Mouse (Mus musculus) G1E (cell line): ENCODE measurements at regions not wholly inside any gene's neighbourhood (a gene's known extent, or its start where the extent isn't known, plus 50 kb on each side); places are given as distances from the start of the nearest gene placed in this dataset.

ENCODE experiments used
- ATAC-seq: 2 replicates; pipeline ENCODE4 v1.8.0; 2016; ENCODE audit warnings: mild to moderate bottlenecking; ENCODE audit not compliant: insufficient number of reproducible peaks, poor library complexity, low FRiP score, severe bottlenecking; ENCODE audit errors: extremely low read depth
- DNase-seq: peaks from one replicate; pipeline ENCODE4 v3.0.0; 2012; ENCODE audit warnings: low spot score
- H3K27me3 ChIP-seq: 2 replicates; pipeline ENCODE4 v1.6.1; 2012; ENCODE audit warnings: mild to moderate bottlenecking, low read length, inconsistent platforms; ENCODE audit not compliant: insufficient read depth
- H3K36me3 ChIP-seq: replicated peaks from 2 replicates; pipeline ENCODE3; 2012; ENCODE audit warnings: mild to moderate bottlenecking, inconsistent platforms
- H3K4me1 ChIP-seq: 2 replicates; pipeline ENCODE4 v1.6.1; 2012; ENCODE audit warnings: low read depth, low read length, inconsistent platforms, mixed read lengths; ENCODE audit not compliant: insufficient read depth
- H3K4me3 ChIP-seq: 2 replicates; pipeline ENCODE4 v1.5.1; 2012; ENCODE audit warnings: low read depth, mild to moderate bottlenecking, inconsistent platforms, low read length, moderate library complexity, mixed read lengths
- H3K9me3 ChIP-seq: replicated peaks from 2 replicates; pipeline ENCODE4 v1.6.1; 2012; ENCODE audit warnings: inconsistent platforms
- CTCF ChIP-seq: IDR thresholded peaks from 2 replicates; pipeline ENCODE4 v1.5.1; 2012; ENCODE audit warnings: low read depth, low read length, inconsistent platforms, mixed read lengths
- GATA1 ChIP-seq: IDR thresholded peaks from 2 replicates; pipeline ENCODE4 v1.6.1; 2012; ENCODE audit warnings: borderline replicate concordance, low read length, inconsistent platforms, mixed read lengths
- GATA2 ChIP-seq: IDR thresholded peaks from 2 replicates; pipeline ENCODE4 v1.6.1; 2012; ENCODE audit warnings: low read depth, low read length, inconsistent platforms, borderline replicate concordance
- POLR2AphosphoS5 ChIP-seq: IDR thresholded peaks from 2 replicates; pipeline ENCODE4 v1.6.1; 2012; ENCODE audit warnings: low read depth, low read length, inconsistent platforms; ENCODE audit not compliant: insufficient replicate concordance
- TAL1 ChIP-seq: conservative IDR thresholded peaks from 2 replicates; pipeline ENCODE4 v1.6.1; 2012; ENCODE audit warnings: low read depth, low read length, inconsistent platforms, mixed read lengths

GRCm38 (mm10) chr13:59206186-59206585, 378.8 kb downstream of the Agtpbp1 start:
- DNase-seq (no peak), ATAC-seq (no peak)
- Histone ChIP-seq H3K4me1 (no peaks in the 10 kb centered on the region), H3K27me3 (no peaks in the 10 kb centered on the region), H3K9me3 (peaks cover 72% of the 10 kb centered on the region), H3K36me3 (no peaks in the 10 kb centered on the region), H3K4me3 (no peak overlapping the region)
- TF ChIP-seq TAL1: no peak
- TF ChIP-seq GATA1: no peak
- no peak for TF ChIP-seq GATA2
- TF ChIP-seq CTCF: no peak
- no peak for TF ChIP-seq POLR2AphosphoS5

DNA sequence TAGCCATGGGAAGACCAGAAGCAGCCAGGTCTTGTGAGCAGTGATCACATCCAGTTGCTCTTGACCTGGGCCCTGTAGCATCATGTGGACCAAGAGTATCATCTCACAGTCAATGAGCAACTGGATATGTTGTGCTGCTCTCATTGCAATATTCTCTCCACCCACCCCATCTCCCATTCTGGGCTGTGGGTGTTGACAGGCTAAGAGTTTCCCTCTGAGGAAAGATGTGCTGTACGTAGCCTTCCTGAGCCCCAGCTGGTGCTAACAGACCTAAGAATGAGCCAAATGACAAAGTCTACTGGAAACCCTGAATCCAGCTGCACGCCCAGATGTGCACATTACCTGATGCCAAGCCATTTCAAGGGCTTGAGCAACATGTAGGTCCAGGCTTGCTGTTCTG, 380.5 kb downstream of the Agtpbp1 start:
- peaks cover 68% of the 10 kb centered on the region for H3K9me3 ChIP-seq
- TF ChIP-seq CTCF (no peak), POLR2AphosphoS5 (no peak), TAL1 (no peak), GATA1 (no peak), GATA2 (no peak)

DNA sequence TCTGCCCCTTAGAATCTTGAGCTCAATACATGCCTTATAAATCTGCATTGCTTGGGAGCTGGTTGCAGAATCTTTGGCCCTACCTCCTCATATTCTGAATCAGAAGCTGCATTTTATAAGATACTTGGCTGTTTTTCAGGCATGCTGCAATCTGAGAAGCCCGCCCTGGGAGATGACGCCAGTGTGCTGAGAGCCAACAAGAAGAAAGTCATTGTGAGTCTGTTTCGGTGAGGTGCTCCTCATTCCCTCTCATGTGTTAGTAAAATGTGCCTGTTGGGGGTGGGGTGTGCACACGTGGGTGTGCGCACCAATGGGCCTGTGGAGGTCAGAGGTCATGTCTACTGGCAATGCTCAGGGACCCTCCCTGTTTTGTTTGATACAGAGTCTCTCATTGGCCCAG, 388.7 kb downstream of the Agtpbp1 start:
- Histone ChIP-seq H3K4me3 (no peak overlapping the region), H3K9me3 (peaks cover 62% of the 10 kb centered on the region), H3K4me1 (no peaks in the 10 kb centered on the region), H3K27me3 (no peaks in the 10 kb centered on the region), H3K36me3 (no peaks in the 10 kb centered on the region)
- no peak for ATAC-seq
- DNase-seq: no peak
- TF ChIP-seq CTCF (no peak), TAL1 (no peak)

More for the DNA sequence above, 380.5 kb downstream of the Agtpbp1 start:
- Histone ChIP-seq H3K27me3 (no peaks in the 10 kb centered on the region), H3K4me3 (no peak overlapping the region), H3K4me1 (no peaks in the 10 kb centered on the region), H3K36me3 (no peaks in the 10 kb centered on the region)
- DNase-seq (no peak), ATAC-seq (no peak)

DNA sequence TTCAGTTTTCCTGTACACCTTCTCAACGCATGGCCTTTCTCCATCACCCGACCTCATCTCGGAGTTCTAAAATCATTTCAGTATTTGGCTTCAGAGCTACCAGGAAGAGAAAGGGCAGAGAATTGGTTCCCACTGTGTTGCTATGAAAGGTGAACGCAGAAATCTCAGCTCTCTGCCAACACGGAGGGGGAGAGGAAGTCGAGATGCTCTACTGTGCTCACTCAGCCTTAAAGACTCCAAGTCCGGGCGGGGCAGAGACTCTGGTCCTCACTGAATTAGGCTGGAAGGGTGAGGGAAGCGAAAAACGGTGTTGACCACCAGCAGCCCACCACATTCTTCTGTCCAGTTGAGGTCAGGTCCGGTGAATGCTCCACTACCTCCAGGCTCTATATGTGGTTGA, 382.1 kb downstream of the Ntrk2 start:
- Histone ChIP-seq H3K4me1 (no peaks in the 10 kb centered on the region), H3K36me3 (no peaks in the 10 kb centered on the region), H3K9me3 (peaks cover 55% of the 10 kb centered on the region), H3K27me3 (no peaks in the 10 kb centered on the region), H3K4me3 (no peak overlapping the region)
- DNase-seq (no peak), ATAC-seq (no peak)
- TF ChIP-seq CTCF (no peak), POLR2AphosphoS5 (no peak), GATA2 (no peak), TAL1 (no peak), GATA1 (no peak)
